Comparison of ENCODE assay signal across 15 mouse cellular contexts in the genomic region with DNA sequence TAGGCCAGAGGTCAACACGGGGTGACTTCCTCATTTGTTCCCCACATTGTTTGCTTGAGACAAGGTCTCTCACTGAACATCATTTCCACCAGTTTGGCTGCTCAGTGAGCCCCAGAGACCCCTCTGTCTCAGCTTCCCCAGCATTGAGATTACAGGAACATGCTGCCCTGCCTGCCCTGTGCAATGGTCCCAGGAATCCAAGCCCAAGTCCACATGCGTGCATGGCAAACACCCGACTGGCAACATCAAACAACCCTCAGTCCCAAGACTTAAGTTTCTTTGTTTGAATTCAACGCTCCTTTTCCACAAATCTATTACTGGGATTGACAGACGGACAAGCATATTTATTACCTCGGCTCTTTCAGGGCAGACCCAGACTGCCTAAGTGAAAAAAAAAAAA.
DNase-seq lines count a peak whose midpoint lies in the region; ATAC-seq and TF ChIP-seq lines count a peak whose summit lies in the region.
"Had no signal": no experiment of that assay in that cellular context is flagged by ENCODE, and none has a peak within 500 bp of the region (broad histone marks: within the 10 kb centered on the region; RNA-seq: fewer than 3 reads in every experiment).

No protein-coding gene starts in this region.

- no peak overlapping the region for H3K9ac ChIP-seq in heart, embryonic 16.5 days (ENCODE audit: low read length)
- H3K9ac ChIP-seq in heart, embryonic 11.5 days (ENCODE audit: low read depth, low read length), result no peak overlapping the region
- H3K9ac ChIP-seq in forebrain, embryonic 12.5 days, result no peak overlapping the region
- no peak overlapping the region for H3K9ac ChIP-seq in hindbrain, embryonic 13.5 days
- H3K9ac ChIP-seq: limb, embryonic 15.5 days had no signal

- no peak overlapping the region for H3K27ac ChIP-seq in heart, embryonic 16.5 days (ENCODE audit: low read length)
- H3K27ac ChIP-seq in heart, embryonic 11.5 days (ENCODE audit: low read depth, low read length), result no peak overlapping the region
- H3K27ac ChIP-seq in forebrain, embryonic 12.5 days, result peak overlapping the region; percentile 84
- peak overlapping the region; percentile 83 for H3K27ac ChIP-seq in hindbrain, embryonic 13.5 days
- H3K27ac ChIP-seq: kidney, postnatal 0 days; layer of hippocampus, adult 2 months; left cerebral cortex, adult 2 months; limb, embryonic 15.5 days had no signal

- peak overlapping the region; percentile 53; the same call in 1 of the 2 replicates for H3K4me2 ChIP-seq in heart, embryonic 16.5 days (ENCODE audit: low read depth, low read length)
- H3K4me2 ChIP-seq in heart, embryonic 11.5 days, result no peak overlapping the region
- H3K4me2 ChIP-seq in forebrain, embryonic 12.5 days, result no peak overlapping the region
- H3K4me2 ChIP-seq in hindbrain, embryonic 13.5 days, result 0 out of 2 replicates have a peak overlapping the region, but pooled peaks have one; percentile 17
- H3K4me2 ChIP-seq in myocyte (ENCODE audit: low read depth), result peak overlapping the region; percentile 12
- H3K4me2 ChIP-seq: limb, embryonic 15.5 days had no signal

- H3K4me1 ChIP-seq in heart, embryonic 16.5 days (ENCODE audit: control insufficient read depth, insufficient read depth, low read length), result peaks cover 6% of the 10 kb centered on the region; the same call in 1 of the 2 replicates
- no peaks in the 10 kb centered on the region; the same call in 1 of the 2 replicates for H3K4me1 ChIP-seq in heart, embryonic 11.5 days (ENCODE audit: control insufficient read depth, insufficient read depth, low read length)
- H3K4me1 ChIP-seq in forebrain, embryonic 12.5 days, result peaks cover 5% of the 10 kb centered on the region
- H3K4me1 ChIP-seq in hindbrain, embryonic 13.5 days (replicated peaks), result peaks cover 21% of the 10 kb centered on the region

- no peak for DNase-seq in embryo, embryonic 10 days (ENCODE audit: low spot score)
- DNase-seq in left cerebral cortex, postnatal 4 days, result no peak
- DNase-seq: lung, adult 2 months had no signal

- no peaks in the 10 kb centered on the region; the same call in 1 of the 2 replicates for H3K9me3 ChIP-seq in heart, embryonic 16.5 days (replicated peaks; ENCODE audit: control insufficient read depth, low read length)
- no peaks in the 10 kb centered on the region for H3K9me3 ChIP-seq in heart, embryonic 11.5 days (replicated peaks; ENCODE audit: control insufficient read depth, low read length)
- H3K9me3 ChIP-seq in forebrain, embryonic 12.5 days, result no peaks in the 10 kb centered on the region; the same call in 1 of the 2 replicates
- H3K9me3 ChIP-seq in hindbrain, embryonic 13.5 days, result 0 out of 2 replicates have a peak, but pooled peaks cover 3% of the 10 kb centered on the region
- H3K9me3 ChIP-seq: limb, embryonic 15.5 days had no signal

- no peak for ATAC-seq in heart, embryonic 16.5 days (replicated peaks; ENCODE audit: extremely low read depth, insufficient read depth, low FRiP score)
- ATAC-seq in heart, embryonic 11.5 days (replicated peaks; ENCODE audit: insufficient number of reproducible peaks, low FRiP score, low TSS enrichment), result no peak
- peak; percentile 20; the same call in 1 of the 2 replicates for ATAC-seq in forebrain, embryonic 12.5 days (ENCODE audit: low FRiP score)
- ATAC-seq in hindbrain, embryonic 13.5 days (ENCODE audit: low FRiP score), result 0 out of 2 replicates have a peak, but pooled peaks have one; percentile 32
- ATAC-seq in erythroblast, adult 5-6 weeks (replicated peaks; ENCODE audit: low FRiP score, poor library complexity, severe bottlenecking), result no peak
- ATAC-seq: intestine, embryonic 16.5 days had no signal

- H3K4me3 ChIP-seq in heart, embryonic 16.5 days (ENCODE audit: low read length), result no peak overlapping the region
- no peak overlapping the region for H3K4me3 ChIP-seq in heart, embryonic 11.5 days (ENCODE audit: low read depth, low read length)
- H3K4me3 ChIP-seq in forebrain, embryonic 12.5 days (replicated peaks), result no peak overlapping the region
- no peak overlapping the region for H3K4me3 ChIP-seq in hindbrain, embryonic 13.5 days
- no peak overlapping the region for H3K4me3 ChIP-seq in myocyte
- H3K4me3 ChIP-seq: left cerebral cortex, adult 2 months; limb, embryonic 15.5 days; megakaryocyte, embryonic 14.5 days had no signal

- no peak overlapping the region for H3ac ChIP-seq in myocyte (ENCODE audit: control insufficient read depth, insufficient read length)

- no peak for TF ChIP-seq POLR2A in myocyte (IDR thresholded peaks at IDR 0.05; ENCODE audit: insufficient read length, low read depth)

- intact Hi-C loops in left cerebral cortex, postnatal 4 days (cut with DNase I), result no loop called here

- H3K27me3 ChIP-seq in heart, embryonic 16.5 days (ENCODE audit: control insufficient read depth, insufficient read depth, low read length), result no peaks in the 10 kb centered on the region
- no peaks in the 10 kb centered on the region for H3K27me3 ChIP-seq in heart, embryonic 11.5 days (ENCODE audit: control insufficient read depth, insufficient read depth, low read length)
- no peaks in the 10 kb centered on the region for H3K27me3 ChIP-seq in forebrain, embryonic 12.5 days
- no peaks in the 10 kb centered on the region for H3K27me3 ChIP-seq in hindbrain, embryonic 13.5 days
- no peaks in the 10 kb centered on the region for H3K27me3 ChIP-seq in myocyte (ENCODE audit: control insufficient read depth, insufficient read depth, insufficient read length)
- H3K27me3 ChIP-seq: limb, embryonic 15.5 days; megakaryocyte, embryonic 14.5 days had no signal

- no peaks in the 10 kb centered on the region for H3K79me2 ChIP-seq in myocyte (ENCODE audit: control insufficient read depth, insufficient read depth)

- WGBS in heart, embryonic 16.5 days, result 74% methylated on average over 6 of the region's 6 CpGs
- 77% methylated on average over 6 of the region's 6 CpGs for WGBS in heart, embryonic 11.5 days (ENCODE audit: insufficient replicate concordance)
- WGBS in forebrain, embryonic 12.5 days, result 64% methylated on average over 6 of the region's 6 CpGs
- WGBS in hindbrain, embryonic 13.5 days, result 43% methylated on average over 6 of the region's 6 CpGs

- H3K36me3 ChIP-seq in heart, embryonic 16.5 days (ENCODE audit: control insufficient read depth, insufficient read depth), result no peaks in the 10 kb centered on the region
- H3K36me3 ChIP-seq in heart, embryonic 11.5 days (ENCODE audit: control insufficient read depth, insufficient read depth, low read length), result no peaks in the 10 kb centered on the region
- H3K36me3 ChIP-seq in forebrain, embryonic 12.5 days (replicated peaks), result no peaks in the 10 kb centered on the region
- H3K36me3 ChIP-seq in hindbrain, embryonic 13.5 days, result no peaks in the 10 kb centered on the region
- no peaks in the 10 kb centered on the region for H3K36me3 ChIP-seq in myocyte (ENCODE audit: control insufficient read depth, insufficient read depth)
- H3K36me3 ChIP-seq: limb, embryonic 15.5 days had no signal

TF ChIP-seq in myocyte, 11 proteins besides CTCF, POLR2A, EP300 and RAD21:
- TF ChIP-seq CEBPB (IDR thresholded peaks at IDR 0.05; ENCODE audit: insufficient read depth, poor library complexity, severe bottlenecking) (no peak), MYOD1 (IDR thresholded peaks at IDR 0.05; ENCODE audit: control insufficient read depth in 1 of 3, insufficient read length in 2 of 3, low read depth in 2 of 3) (no peak), E2F4 (IDR thresholded peaks at IDR 0.05; ENCODE audit: insufficient read depth) (no peak), USF1 (IDR thresholded peaks at IDR 0.05; ENCODE audit: low read depth) (no peak), POLR2AphosphoS2 (IDR thresholded peaks at IDR 0.05; ENCODE audit: insufficient read length, low read depth) (no peak), TCF12 (IDR thresholded peaks at IDR 0.05; ENCODE audit: insufficient read depth, poor library complexity, severe bottlenecking) (no peak), MAX (IDR thresholded peaks at IDR 0.05; ENCODE audit: low read depth) (no peak), SRF (IDR thresholded peaks at IDR 0.05; ENCODE audit: control insufficient read depth, insufficient read length, low read depth) (no peak), MYOG (IDR thresholded peaks at IDR 0.05; ENCODE audit: control insufficient read depth in 1 of 3, insufficient read depth in 1 of 3, insufficient read length in 2 of 3, low read depth in 2 of 3) (no peak), TCF3 (IDR thresholded peaks at IDR 0.05; ENCODE audit: insufficient read length, low read depth) (no peak), REST (IDR thresholded peaks at IDR 0.05; ENCODE audit: insufficient read depth, insufficient read length) (no peak)

Comparison
In these comparisons a context has a peak if more than half of its experiments do, and no peak if none do; other contexts are left out.
1. H3K4me2 ChIP-seq: peak in heart, embryonic 16.5 days (single experiment), hindbrain, embryonic 13.5 days (single experiment) and myocyte (single experiment); none in heart, embryonic 11.5 days (single experiment) and forebrain, embryonic 12.5 days (single experiment).
2. ATAC-seq: peak in forebrain, embryonic 12.5 days (single experiment) and hindbrain, embryonic 13.5 days (single experiment); none in heart, embryonic 16.5 days (single experiment), heart, embryonic 11.5 days (single experiment) and erythroblast, adult 5-6 weeks (single experiment).
3. H3K27ac ChIP-seq: peak in forebrain, embryonic 12.5 days (single experiment) and hindbrain, embryonic 13.5 days (single experiment); none in heart, embryonic 16.5 days (single experiment) and heart, embryonic 11.5 days (single experiment).